Mouse (Mus musculus) MEL (cell line): ENCODE results near the gene Cdk5. TPM values are rescaled to one million over a fixed set of nuclear protein-coding genes. Genes with fewer than 3 reads are reported as not detected.
A peak's percentile ranks its signal among the peaks of the same experiment; 100 is the strongest.

Source experiments
- DNase-seq: peaks from one replicate; pipeline ENCODE4 v3.0.0; 2011; ENCODE audit warnings: low read depth, low spot score
- H3K27ac ChIP-seq: 2 replicates; pipeline ENCODE4 v1.5.1; 2012; ENCODE audit warnings: low read depth, mild to moderate bottlenecking, control low read depth, low read length, moderate library complexity; ENCODE audit not compliant: control insufficient read depth
- H3K27me3 ChIP-seq, 2 experiments: fragments of 150-350 bp in 1 of 2; sonication (generic) in 1 of 2; 2 replicates each; pipeline ENCODE4 v1.6.1; 2012; ENCODE audit warnings: low read length in 2 of 2, mild to moderate bottlenecking in 2 of 2, improper control_type of control experiment in 1 of 2, moderate library complexity in 1 of 2; ENCODE audit not compliant: insufficient read depth in 2 of 2, control insufficient read depth in 1 of 2
- H3K36me3 ChIP-seq, 2 experiments: 2 replicates each; pipeline ENCODE4 v1.6.1; 2012 to 2014; ENCODE audit warnings: low read length in 2 of 2, improper control_type of control experiment in 1 of 2, inconsistent platforms in 1 of 2, mild to moderate bottlenecking in 1 of 2; ENCODE audit not compliant: insufficient read depth in 2 of 2, control insufficient read depth in 1 of 2
- H3K4me1 ChIP-seq, 2 experiments: fragments of 150-350 bp in 1 of 2; sonication (generic) in 1 of 2; 2 replicates each; pipeline ENCODE4 v1.6.1; 2012; ENCODE audit warnings: low read length in 2 of 2, improper control_type of control experiment in 1 of 2, mild to moderate bottlenecking in 1 of 2; ENCODE audit not compliant: insufficient read depth in 2 of 2, control insufficient read depth in 1 of 2
- H3K4me3 ChIP-seq, 2 experiments: fragments of 150-350 bp in 1 of 2; sonication (generic) in 1 of 2; 2 replicates each; pipeline ENCODE4 v1.5.1; 2012; ENCODE audit warnings: low read depth in 2 of 2, low read length in 2 of 2, mild to moderate bottlenecking in 2 of 2, moderate library complexity in 2 of 2, control low read depth in 1 of 2, improper control_type of control experiment in 1 of 2; ENCODE audit not compliant: control insufficient read depth in 1 of 2, insufficient read depth in 1 of 2
- H3K79me2 ChIP-seq: 2 replicates; pipeline ENCODE4 v1.6.1; 2012; ENCODE audit warnings: mild to moderate bottlenecking, low read length, moderate library complexity; ENCODE audit not compliant: control insufficient read depth, poor library complexity, insufficient read depth
- H3K9ac ChIP-seq: 2 replicates; pipeline ENCODE4 v1.6.1; 2012; ENCODE audit warnings: low read depth, mild to moderate bottlenecking, control low read depth, low read length, moderate library complexity; ENCODE audit not compliant: control insufficient read depth, poor library complexity, severe bottlenecking
- H3K9me3 ChIP-seq: fragments of 150-350 bp; sonication (generic); replicated peaks from 2 replicates; pipeline ENCODE4 v1.6.1; 2012; ENCODE audit warnings: mild to moderate bottlenecking, low read length, improper control_type of control experiment, moderate library complexity; ENCODE audit not compliant: insufficient read depth
- CTCF ChIP-seq, 3 experiments: IDR thresholded peaks in 2 of 3; conservative IDR thresholded peaks in 1 of 3; 2 replicates each; pipeline ENCODE4 v1.5.1; 2011 to 2012; ENCODE audit warnings: low read length in 3 of 3, low read depth in 2 of 3, mild to moderate bottlenecking in 2 of 3, improper control_type of control experiment in 1 of 3, inconsistent platforms in 1 of 3, mixed read lengths in 1 of 3, moderate library complexity in 1 of 3; ENCODE audit not compliant: control insufficient read depth in 1 of 3, insufficient read depth in 1 of 3, poor library complexity in 1 of 3, severe bottlenecking in 1 of 3
- EP300 ChIP-seq, 2 experiments: IDR thresholded peaks; 2 replicates each; pipeline ENCODE4 v1.6.1; 2011; ENCODE audit warnings: improper control_type of control experiment in 2 of 2, low read length in 2 of 2, low read depth in 1 of 2, mild to moderate bottlenecking in 1 of 2
- ETS1 ChIP-seq: IDR thresholded peaks from 2 replicates; pipeline ENCODE4 v1.6.1; 2012; ENCODE audit warnings: low read depth, mild to moderate bottlenecking, inconsistent platforms, low read length, improper control_type of control experiment, moderate library complexity
- GABPA ChIP-seq: IDR thresholded peaks from 2 replicates; pipeline ENCODE4 v1.6.1; 2012; ENCODE audit warnings: low read depth, mild to moderate bottlenecking, inconsistent platforms, low read length, improper control_type of control experiment, moderate library complexity
- GATA1 ChIP-seq: IDR thresholded peaks from 2 replicates; pipeline ENCODE4 v1.6.1; 2011; ENCODE audit warnings: low read depth, low read length, improper control_type of control experiment
- MAFK ChIP-seq: IDR thresholded peaks from 2 replicates; pipeline ENCODE4 v1.6.1; 2011; ENCODE audit warnings: low read depth, mild to moderate bottlenecking, low read length, improper control_type of control experiment, borderline replicate concordance
- MAX ChIP-seq: IDR thresholded peaks from 2 replicates; pipeline ENCODE4 v1.6.1; 2011; ENCODE audit warnings: low read length, improper control_type of control experiment
- MAZ ChIP-seq: IDR thresholded peaks from 2 replicates; pipeline ENCODE4 v1.6.1; 2012; ENCODE audit warnings: low read depth, mild to moderate bottlenecking, inconsistent platforms, low read length, improper control_type of control experiment
- MYC ChIP-seq: IDR thresholded peaks from 2 replicates; pipeline ENCODE4 v1.6.1; 2011; ENCODE audit warnings: low read depth, mild to moderate bottlenecking, low read length, improper control_type of control experiment, moderate library complexity
- NRF1 ChIP-seq: IDR thresholded peaks from 2 replicates; pipeline ENCODE4 v1.6.1; 2014; ENCODE audit warnings: low read depth, mild to moderate bottlenecking, inconsistent platforms, low read length, improper control_type of control experiment, moderate library complexity; ENCODE audit not compliant: poor library complexity, insufficient read depth, severe bottlenecking
- POLR2A ChIP-seq, 2 experiments: IDR thresholded peaks; 2 replicates each; pipeline ENCODE4 v1.6.1; 2011 to 2012; ENCODE audit warnings: low read length in 2 of 2, mild to moderate bottlenecking in 2 of 2, control low read depth in 1 of 2, improper control_type of control experiment in 1 of 2, low read depth in 1 of 2, moderate library complexity in 1 of 2; ENCODE audit not compliant: control insufficient read depth in 1 of 2, insufficient read depth in 1 of 2, poor library complexity in 1 of 2
- POLR2AphosphoS2 ChIP-seq: IDR thresholded peaks from 2 replicates; pipeline ENCODE4 v1.6.1; 2011; ENCODE audit warnings: low read length, improper control_type of control experiment
- POLR2AphosphoS5 ChIP-seq: IDR thresholded peaks from 2 replicates; pipeline ENCODE4 v1.6.1; 2012; ENCODE audit warnings: low read depth, borderline replicate concordance, mild to moderate bottlenecking, inconsistent platforms, low read length, moderate library complexity, mixed read lengths
- RCOR1 ChIP-seq: IDR thresholded peaks from 2 replicates; pipeline ENCODE4 v1.6.1; 2012; ENCODE audit warnings: low read depth, mild to moderate bottlenecking, inconsistent platforms, low read length, improper control_type of control experiment
- SIN3A ChIP-seq: IDR thresholded peaks from 2 replicates; pipeline ENCODE4 v1.6.1; 2012; ENCODE audit warnings: low read length, improper control_type of control experiment, inconsistent platforms
- SMC3 ChIP-seq: IDR thresholded peaks from 2 replicates; pipeline ENCODE4 v1.6.1; 2011; ENCODE audit warnings: low read depth, low read length, improper control_type of control experiment
- TAL1 ChIP-seq: IDR thresholded peaks from 2 replicates; pipeline ENCODE4 v1.6.1; 2012; ENCODE audit warnings: mild to moderate bottlenecking, inconsistent platforms, low read length, moderate library complexity, mixed read lengths
- TBP ChIP-seq: IDR thresholded peaks from 2 replicates; pipeline ENCODE4 v1.8.0; 2011; ENCODE audit warnings: low read depth, low read length, improper control_type of control experiment
- UBTF ChIP-seq: IDR thresholded peaks from 2 replicates; pipeline ENCODE4 v1.6.1; 2012; ENCODE audit warnings: low read depth, mild to moderate bottlenecking, inconsistent platforms, low read length, improper control_type of control experiment, moderate library complexity, borderline replicate concordance; ENCODE audit not compliant: insufficient read depth
- ZC3H11A ChIP-seq: IDR thresholded peaks from 2 replicates; pipeline ENCODE4 v1.6.1; 2012; ENCODE audit warnings: low read depth, mild to moderate bottlenecking, inconsistent platforms, low read length, improper control_type of control experiment
- ZKSCAN1 ChIP-seq: IDR thresholded peaks from 2 replicates; pipeline ENCODE4 v1.6.1; 2012; ENCODE audit warnings: low read depth, mild to moderate bottlenecking, inconsistent platforms, low read length, improper control_type of control experiment, moderate library complexity
- ZNF384 ChIP-seq: IDR thresholded peaks from 2 replicates; pipeline ENCODE4 v1.6.1; 2012; ENCODE audit warnings: low read depth, mild to moderate bottlenecking, inconsistent platforms, low read length, improper control_type of control experiment
- polyA plus RNA-seq, 2 experiments: library from polyadenylated mRNA; stranded (reverse) in 1 of 2; unstranded in 1 of 2; fragments of >175 nt in 1 of 2; fragments of >200 nt in 1 of 2; gene quantifications; 2 replicates each; pipeline versions ENCODE4 v1.2.1 to v1.2.4; 2012; ENCODE audit warnings: low replicate concordance in 2 of 2, low read depth in 1 of 2; ENCODE audit not compliant: insufficient read length in 2 of 2, insufficient read depth in 1 of 2, missing spikeins in 1 of 2
- total RNA-seq: library from RNA; depleted of rRNA; stranded (reverse); fragments of 300-350 nt; gene quantifications from 2 replicates; pipeline ENCODE4 v1.2.3, GENCODE M21; 2012

The Cdk5 gene
- total and polyA plus RNA-seq, 3 experiments = 24.8 to 82.6 TPM; not detected in 1

DNA sequence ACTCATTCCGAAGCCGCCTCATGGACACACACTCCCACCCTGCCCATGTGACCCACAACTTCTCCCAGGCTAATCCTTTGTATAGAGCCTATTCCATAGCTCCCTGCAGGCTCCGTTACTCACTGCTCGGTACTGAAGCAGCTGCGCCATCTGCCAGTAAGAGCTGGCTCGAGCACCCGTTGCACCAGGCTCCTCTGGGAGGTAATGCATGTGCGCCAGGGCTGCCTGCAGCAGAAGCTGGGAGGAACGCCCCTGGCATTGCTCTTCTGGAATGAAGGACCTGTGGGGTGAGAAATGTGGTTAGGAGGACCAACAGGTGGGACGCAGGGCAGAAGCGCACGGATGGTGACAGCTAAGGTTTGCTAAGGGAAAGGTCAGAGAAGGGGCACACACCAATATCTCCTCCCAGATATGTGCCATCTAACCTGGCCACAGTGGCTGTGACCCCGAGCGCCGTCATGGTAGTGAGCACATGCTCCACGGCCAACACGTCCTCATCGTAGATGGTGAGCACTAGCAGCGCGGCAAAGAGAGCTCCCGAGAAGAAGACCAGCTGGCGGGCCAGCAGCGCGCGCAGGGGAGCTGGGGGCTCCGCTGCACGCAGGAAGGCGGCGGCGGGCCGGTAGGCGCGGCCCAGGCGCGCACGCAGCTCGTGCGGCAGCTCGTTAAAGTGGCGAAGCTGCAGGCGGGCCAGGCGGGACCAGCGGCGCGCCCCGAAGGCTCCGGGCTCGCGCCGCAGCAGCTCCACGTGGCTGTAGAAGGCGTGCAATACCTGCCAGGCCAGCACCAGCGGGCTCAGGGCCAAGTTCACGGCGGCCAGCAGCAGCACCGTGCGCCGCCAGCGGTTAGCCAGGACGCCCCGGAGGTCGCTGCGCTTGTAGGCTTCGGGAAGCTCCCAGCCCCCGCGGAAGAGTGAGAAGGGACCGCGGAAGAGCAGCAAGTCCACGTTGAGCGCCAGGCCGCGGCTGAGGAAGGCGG lies 35.8 kb downstream of the Cdk5 start (continued):
- TF ChIP-seq EP300 (IDR thresholded peaks at IDR 0.05; ENCODE audit: low read depth in 1 of 2, low read length in 2 of 2) (no peak), MAZ (no peak), MAFK (no peak), POLR2AphosphoS5 (no peak), MYC (peak; percentile 91), ZNF384 (no peak), NRF1 (peak; percentile 59), TBP (no peak), MAX (peak; percentile 90)
- TF ChIP-seq, all 39 proteins: peak for 16

DNA sequence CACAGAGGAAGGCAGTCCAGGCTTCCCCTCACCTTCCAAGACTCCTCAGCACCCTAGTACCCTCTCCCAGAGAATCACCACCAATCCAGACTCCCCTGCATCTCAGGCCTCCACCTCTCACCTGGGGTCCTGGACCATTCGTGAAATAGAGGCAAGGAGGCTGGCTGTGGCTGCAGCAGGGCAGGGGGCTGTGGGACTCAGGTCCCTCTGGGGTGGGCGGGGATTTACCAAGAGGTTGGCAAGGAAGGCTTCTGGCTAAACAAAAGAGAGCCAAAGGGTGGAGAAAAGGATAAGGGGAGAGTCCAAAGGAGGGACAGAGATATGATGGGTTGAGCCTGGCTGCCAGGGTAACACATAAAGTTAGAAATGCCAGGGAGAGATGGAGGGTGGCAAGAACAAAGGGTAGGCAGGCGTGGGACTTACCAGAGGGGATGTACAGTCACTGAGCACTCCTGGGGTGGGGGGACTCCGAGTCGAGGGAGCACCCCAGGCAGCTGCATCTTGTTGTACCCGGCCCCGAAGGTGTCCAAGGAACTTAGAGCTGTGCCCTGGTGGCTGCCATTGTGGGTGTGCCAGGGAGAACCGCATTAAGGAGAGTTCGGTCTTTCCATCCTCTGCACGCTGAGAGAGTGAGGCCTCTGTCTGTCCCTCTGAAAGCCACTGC lies 37.3 kb downstream of the Cdk5 start:
- Histone ChIP-seq H3K4me3 (no peak overlapping the region; a peak in 1 of 4 replicates), H3K27me3 (no peaks in the 10 kb centered on the region), H3K27ac (no peak overlapping the region), H3K79me2 (peaks cover 29% of the 10 kb centered on the region), H3K9me3 (no peaks in the 10 kb centered on the region), H3K4me1 (peaks cover 18 to 60% of the 10 kb centered on the region in 2 experiments), H3K9ac (peak overlapping the region; percentile 77), H3K36me3 (peaks cover 0 to 38% of the 10 kb centered on the region in 2 experiments; a peak in 2 of 4 replicates)
- DNase-seq = no peak
- no peak for TF ChIP-seq ZC3H11A
- no peak for TF ChIP-seq GATA1
- no peak for TF ChIP-seq SIN3A
- TF ChIP-seq, all 39 proteins: peak for 0

DNA sequence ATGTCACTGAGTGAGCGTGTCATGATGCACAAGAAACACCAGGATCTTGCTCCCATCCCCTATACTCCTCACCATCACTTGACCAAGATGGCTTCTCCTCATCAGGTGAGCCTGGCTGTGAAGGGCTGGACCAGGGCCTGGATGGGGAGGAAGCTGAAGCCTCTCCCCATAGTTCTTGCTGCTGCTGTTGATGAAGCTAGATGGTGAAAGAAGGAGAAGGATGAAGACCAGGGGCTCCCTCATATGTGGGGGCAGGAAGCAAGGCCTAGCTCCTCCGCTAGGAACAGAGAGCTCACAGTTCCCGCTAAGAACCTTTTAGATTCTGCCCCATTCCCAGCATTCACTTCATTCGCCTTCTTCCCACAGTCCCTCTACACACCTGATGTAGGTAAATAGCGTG lies 38.0 kb downstream of the Cdk5 start:
- Histone ChIP-seq H3K4me3 (no peak overlapping the region), H3K9me3 (no peaks in the 10 kb centered on the region), H3K27ac (no peak overlapping the region), H3K79me2 (peaks cover 29% of the 10 kb centered on the region), H3K9ac (no peak overlapping the region), H3K27me3 (no peaks in the 10 kb centered on the region), H3K4me1 (peaks cover 19 to 66% of the 10 kb centered on the region in 2 experiments), H3K36me3 (peaks cover 0 to 44% of the 10 kb centered on the region in 2 experiments; a peak in 2 of 4 replicates)
- no peak for DNase-seq
- TF ChIP-seq GABPA (no peak), EP300 (IDR thresholded peaks at IDR 0.05; ENCODE audit: low read depth in 1 of 2, low read length in 2 of 2) (no peak), TBP (no peak), ETS1 (no peak), SMC3 (no peak), NRF1 (no peak), UBTF (no peak), TAL1 (no peak), CTCF (IDR thresholded peaks at IDR 0.05 in 2 of 3, conservative IDR thresholded peaks at IDR 0.05 in 1 of 3; ENCODE audit: control insufficient read depth in 1 of 3, insufficient read depth in 1 of 3, low read depth in 2 of 3, low read length in 3 of 3, poor library complexity in 1 of 3, severe bottlenecking in 1 of 3) (no peak), POLR2A (IDR thresholded peaks at IDR 0.05; ENCODE audit: control insufficient read depth in 1 of 2, insufficient read depth in 1 of 2, low read depth in 1 of 2, low read length in 2 of 2, poor library complexity in 1 of 2) (no peak), POLR2AphosphoS2 (no peak), POLR2AphosphoS5 (no peak), MYC (no peak), ZKSCAN1 (no peak), ZNF384 (no peak), RCOR1 (no peak)
